Mouse (Mus musculus): Measurements from ENCODE around the gene Sh3rf3. TPM values are rescaled to one million over a fixed set of nuclear protein-coding genes. Genes with fewer than 3 reads are reported as not detected.

Sh3rf3 gene
- total RNA-seq, 1 experiment: 1.6 TPM

DNA sequence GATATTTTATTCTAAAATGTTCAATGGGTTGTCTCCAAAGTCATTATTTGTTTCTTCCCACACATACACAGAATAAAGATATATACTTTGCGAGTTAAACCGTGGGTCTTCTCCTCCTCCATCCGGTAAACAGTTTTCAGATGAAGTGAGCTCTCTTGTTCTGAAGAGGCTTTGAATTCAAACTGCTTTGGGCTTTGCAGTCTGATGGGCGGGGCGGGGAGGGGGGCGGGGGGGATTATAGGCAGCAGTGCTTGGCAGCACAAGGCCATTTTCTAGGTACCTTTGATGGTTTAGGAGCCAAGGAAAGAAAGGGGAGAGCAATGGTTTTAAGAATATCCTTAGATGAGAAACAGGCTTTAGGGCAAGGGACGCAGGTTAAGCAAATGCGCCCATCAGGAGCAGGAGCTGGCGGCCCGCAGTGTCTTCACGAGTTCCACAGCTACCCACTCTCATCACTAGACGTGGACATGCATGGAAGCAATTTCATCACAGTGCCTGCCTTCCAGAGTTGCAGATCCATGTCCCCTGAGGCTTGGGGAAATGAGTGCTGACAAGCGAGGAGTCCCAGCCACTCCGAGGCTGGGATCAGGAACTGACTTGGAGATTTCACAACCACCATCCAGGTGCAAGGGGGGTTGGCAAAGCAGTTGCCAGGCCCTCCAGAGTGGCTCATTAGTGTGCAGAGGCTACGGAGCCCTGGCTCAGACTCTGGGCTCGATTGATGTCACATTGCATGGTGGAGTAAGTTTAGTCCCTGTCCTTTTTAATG is 77.7 kb downstream of the Sh3rf3 start:
- no peak for DNase-seq (ENCODE audit: low read depth, low spot score)
- Histone ChIP-seq H3K27ac (ENCODE audit: insufficient read depth, low read depth, low read length, poor library complexity, severe bottlenecking) (no peak overlapping the region), H3K4me1 (ENCODE audit: control insufficient read depth in 2 of 2, insufficient read depth in 2 of 2, low read length in 2 of 2, poor library complexity in 1 of 2) (no peaks in the 10 kb centered on the region), H3K9me3 (ENCODE audit: control insufficient read depth, insufficient read depth, low read depth, low read length) (no peaks in the 10 kb centered on the region), H3K9ac (ENCODE audit: insufficient read depth, low read depth, low read length, poor library complexity, severe bottlenecking) (no peak overlapping the region), H3K4me3 (ENCODE audit: insufficient read depth in 1 of 2, low read depth in 1 of 2, low read length in 2 of 2, poor library complexity in 1 of 2, severe bottlenecking in 1 of 2) (no peak overlapping the region), H3K36me3 (ENCODE audit: control insufficient read depth, insufficient read depth, low read length, poor library complexity, severe bottlenecking) (no peaks in the 10 kb centered on the region)
- in situ Hi-C loops (cut with MboI; ENCODE audit: low sequenced_read_pairs in 2 of 2, unreplicated experiment in 2 of 2): no loop called here
- TF ChIP-seq CHD2 (IDR thresholded peaks at IDR 0.05; ENCODE audit: low read depth, low read length): no peak
- no peak for TF ChIP-seq ZNF384 (IDR thresholded peaks at IDR 0.05; ENCODE audit: low read depth, low read length)
- no peak for TF ChIP-seq ZC3H11A (IDR thresholded peaks at IDR 0.05; ENCODE audit: borderline replicate concordance, low read depth, low read length)
- no peak for TF ChIP-seq MAFK (IDR thresholded peaks at IDR 0.05; ENCODE audit: insufficient read depth, low read depth, low read length)

DNA sequence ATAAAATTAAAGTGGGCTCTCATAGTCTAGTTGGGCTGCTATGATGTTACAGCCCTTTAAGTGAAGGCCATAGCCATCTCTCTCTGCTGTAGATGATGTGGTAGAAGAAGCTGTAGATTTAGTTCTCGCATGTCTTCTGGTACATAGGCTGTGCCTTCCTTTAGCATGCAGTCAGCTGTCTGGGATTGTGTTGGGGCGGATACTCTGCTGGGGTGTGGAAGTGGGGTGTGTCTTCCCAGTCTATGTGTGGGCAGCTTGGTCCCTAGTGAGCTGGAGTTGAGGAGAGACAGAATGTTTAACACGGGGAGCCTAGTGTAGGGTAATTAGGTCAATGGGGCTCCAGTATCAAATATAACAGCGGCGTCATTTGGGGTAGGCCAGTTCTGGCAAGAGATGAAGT is 82.3 kb downstream of the Sh3rf3 start:
- Histone ChIP-seq H3K9ac (ENCODE audit: insufficient read depth, low read depth, low read length, poor library complexity, severe bottlenecking) (no peak overlapping the region), H3K4me1 (ENCODE audit: control insufficient read depth in 2 of 2, insufficient read depth in 2 of 2, low read length in 2 of 2, poor library complexity in 1 of 2) (no peaks in the 10 kb centered on the region), H3K36me3 (ENCODE audit: control insufficient read depth, insufficient read depth, low read length, poor library complexity, severe bottlenecking) (no peaks in the 10 kb centered on the region), H3K4me3 (ENCODE audit: insufficient read depth in 1 of 2, low read depth in 1 of 2, low read length in 2 of 2, poor library complexity in 1 of 2, severe bottlenecking in 1 of 2) (no peak overlapping the region), H3K27ac (ENCODE audit: insufficient read depth, low read depth, low read length, poor library complexity, severe bottlenecking) (no peak overlapping the region), H3K9me3 (ENCODE audit: control insufficient read depth, insufficient read depth, low read depth, low read length) (no peaks in the 10 kb centered on the region)
- TF ChIP-seq ZC3H11A (IDR thresholded peaks at IDR 0.05; ENCODE audit: borderline replicate concordance, low read depth, low read length): no peak
- TF ChIP-seq ZNF384 (IDR thresholded peaks at IDR 0.05; ENCODE audit: low read depth, low read length): no peak
- no peak for TF ChIP-seq MAFK (IDR thresholded peaks at IDR 0.05; ENCODE audit: insufficient read depth, low read depth, low read length)
- no peak for TF ChIP-seq HCFC1 (IDR thresholded peaks at IDR 0.05; ENCODE audit: borderline replicate concordance, insufficient read depth, low read length)
- no peak for TF ChIP-seq CHD2 (IDR thresholded peaks at IDR 0.05; ENCODE audit: low read depth, low read length)
- in situ Hi-C loops (cut with MboI; ENCODE audit: low sequenced_read_pairs in 2 of 2, unreplicated experiment in 2 of 2): no loop called here
- DNase-seq (ENCODE audit: low read depth, low spot score): no peak

DNA sequence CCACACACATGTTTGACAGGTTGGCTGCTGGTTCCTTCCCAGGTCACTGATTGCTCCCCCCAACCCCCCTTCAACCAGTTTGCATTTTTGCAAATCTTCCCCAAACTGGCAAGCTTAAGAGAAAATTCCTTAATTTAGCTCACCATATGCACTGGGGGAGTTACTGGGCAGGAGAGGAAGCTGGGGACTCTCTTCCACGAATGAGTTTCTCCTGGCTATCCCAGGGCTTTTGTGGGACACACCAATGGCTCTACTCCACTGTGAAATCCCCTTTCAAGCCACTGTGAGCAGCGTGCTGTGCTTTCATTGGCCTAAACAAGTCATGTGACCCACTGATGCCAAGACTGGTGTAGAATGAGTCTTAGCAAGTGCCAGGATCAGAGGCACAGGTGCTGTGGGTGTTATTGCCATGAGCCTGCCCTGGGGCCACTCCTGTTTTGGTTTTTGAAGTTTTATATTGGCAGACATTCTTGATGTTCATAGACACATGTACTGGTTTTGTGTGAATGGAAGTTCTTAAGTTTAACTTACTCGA is 83.9 kb downstream of the Sh3rf3 start:
- Histone ChIP-seq H3K9me3 (ENCODE audit: control insufficient read depth, insufficient read depth, low read depth, low read length) (no peaks in the 10 kb centered on the region), H3K9ac (ENCODE audit: insufficient read depth, low read depth, low read length, poor library complexity, severe bottlenecking) (no peak overlapping the region), H3K27ac (ENCODE audit: insufficient read depth, low read depth, low read length, poor library complexity, severe bottlenecking) (no peak overlapping the region), H3K36me3 (ENCODE audit: control insufficient read depth, insufficient read depth, low read length, poor library complexity, severe bottlenecking) (no peaks in the 10 kb centered on the region), H3K4me3 (ENCODE audit: insufficient read depth in 1 of 2, low read depth in 1 of 2, low read length in 2 of 2, poor library complexity in 1 of 2, severe bottlenecking in 1 of 2) (no peak overlapping the region), H3K4me1 (ENCODE audit: control insufficient read depth in 2 of 2, insufficient read depth in 2 of 2, low read length in 2 of 2, poor library complexity in 1 of 2) (no peaks in the 10 kb centered on the region)
- TF ChIP-seq CHD2 (IDR thresholded peaks at IDR 0.05; ENCODE audit: low read depth, low read length) (no peak), MAFK (IDR thresholded peaks at IDR 0.05; ENCODE audit: insufficient read depth, low read depth, low read length) (no peak), ZC3H11A (IDR thresholded peaks at IDR 0.05; ENCODE audit: borderline replicate concordance, low read depth, low read length) (no peak), ZNF384 (IDR thresholded peaks at IDR 0.05; ENCODE audit: low read depth, low read length) (no peak), HCFC1 (IDR thresholded peaks at IDR 0.05; ENCODE audit: borderline replicate concordance, insufficient read depth, low read length) (no peak)
- DNase-seq (ENCODE audit: low read depth, low spot score): no peak
- in situ Hi-C loops (cut with MboI; ENCODE audit: low sequenced_read_pairs in 2 of 2, unreplicated experiment in 2 of 2): no loop called here

DNA sequence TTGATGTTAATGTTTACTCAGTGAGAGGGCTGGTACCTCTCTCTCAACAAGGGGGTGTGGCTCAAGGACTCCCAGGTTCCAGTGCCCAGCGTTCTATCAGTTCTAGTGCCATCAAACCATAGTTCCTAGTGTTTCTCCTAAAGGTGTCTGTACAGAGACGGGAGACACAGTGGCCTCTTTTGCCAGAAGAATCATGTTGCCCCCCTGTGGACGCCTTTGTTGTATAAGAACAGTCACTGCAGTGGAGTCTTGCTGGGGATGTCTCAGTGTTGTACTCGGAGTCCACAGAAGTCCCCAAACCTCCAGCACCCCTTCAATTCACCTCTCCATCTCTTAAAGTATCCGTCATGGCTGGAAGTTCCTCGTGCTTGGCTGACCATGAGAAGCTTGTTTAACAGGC is 92.1 kb downstream of the Sh3rf3 start:
- in situ Hi-C loops (cut with MboI; ENCODE audit: low sequenced_read_pairs in 2 of 2, unreplicated experiment in 2 of 2): no loop called here
- H3K4me1 ChIP-seq (ENCODE audit: control insufficient read depth in 2 of 2, insufficient read depth in 2 of 2, low read length in 2 of 2, poor library complexity in 1 of 2): peaks cover 2 to 4% of the 10 kb centered on the region in 2 experiments; a peak in 2 of 4 replicates
- H3K27ac ChIP-seq (ENCODE audit: insufficient read depth, low read depth, low read length, poor library complexity, severe bottlenecking): no peak overlapping the region
- no peaks in the 10 kb centered on the region for H3K36me3 ChIP-seq (ENCODE audit: control insufficient read depth, insufficient read depth, low read length, poor library complexity, severe bottlenecking)
- H3K9ac ChIP-seq (ENCODE audit: insufficient read depth, low read depth, low read length, poor library complexity, severe bottlenecking): no peak overlapping the region
- H3K9me3 ChIP-seq (ENCODE audit: control insufficient read depth, insufficient read depth, low read depth, low read length): no peaks in the 10 kb centered on the region
- no peak for TF ChIP-seq CHD2 (IDR thresholded peaks at IDR 0.05; ENCODE audit: low read depth, low read length)
- no peak for TF ChIP-seq ZNF384 (IDR thresholded peaks at IDR 0.05; ENCODE audit: low read depth, low read length)
- TF ChIP-seq MAFK (IDR thresholded peaks at IDR 0.05; ENCODE audit: insufficient read depth, low read depth, low read length): no peak
- TF ChIP-seq ZC3H11A (IDR thresholded peaks at IDR 0.05; ENCODE audit: borderline replicate concordance, low read depth, low read length): no peak
- TF ChIP-seq HCFC1 (IDR thresholded peaks at IDR 0.05; ENCODE audit: borderline replicate concordance, insufficient read depth, low read length): no peak
- H3K4me3 ChIP-seq (ENCODE audit: insufficient read depth in 1 of 2, low read depth in 1 of 2, low read length in 2 of 2, poor library complexity in 1 of 2, severe bottlenecking in 1 of 2): no peak overlapping the region
- no peak for DNase-seq (ENCODE audit: low read depth, low spot score)
